Mouse (Mus musculus) MEL (cell line): ENCODE results near the gene Sap25. TPM values are rescaled to one million over a fixed set of nuclear protein-coding genes. Genes with fewer than 3 reads are reported as not detected.

ENCODE experiments used
- DNase-seq: peaks from one replicate; pipeline ENCODE4 v3.0.0; 2011; ENCODE audit warnings: low read depth, low spot score
- H3K27ac ChIP-seq: 2 replicates; pipeline ENCODE4 v1.5.1; 2012; ENCODE audit warnings: low read depth, mild to moderate bottlenecking, control low read depth, low read length, moderate library complexity; ENCODE audit not compliant: control insufficient read depth
- H3K27me3 ChIP-seq, 2 experiments: fragments of 150-350 bp in 1 of 2; sonication (generic) in 1 of 2; 2 replicates each; pipeline ENCODE4 v1.6.1; 2012; ENCODE audit warnings: low read length in 2 of 2, mild to moderate bottlenecking in 2 of 2, improper control_type of control experiment in 1 of 2, moderate library complexity in 1 of 2; ENCODE audit not compliant: insufficient read depth in 2 of 2, control insufficient read depth in 1 of 2
- H3K36me3 ChIP-seq, 2 experiments: 2 replicates each; pipeline ENCODE4 v1.6.1; 2012 to 2014; ENCODE audit warnings: low read length in 2 of 2, improper control_type of control experiment in 1 of 2, inconsistent platforms in 1 of 2, mild to moderate bottlenecking in 1 of 2; ENCODE audit not compliant: insufficient read depth in 2 of 2, control insufficient read depth in 1 of 2
- H3K4me1 ChIP-seq, 2 experiments: fragments of 150-350 bp in 1 of 2; sonication (generic) in 1 of 2; 2 replicates each; pipeline ENCODE4 v1.6.1; 2012; ENCODE audit warnings: low read length in 2 of 2, improper control_type of control experiment in 1 of 2, mild to moderate bottlenecking in 1 of 2; ENCODE audit not compliant: insufficient read depth in 2 of 2, control insufficient read depth in 1 of 2
- H3K4me3 ChIP-seq, 2 experiments: fragments of 150-350 bp in 1 of 2; sonication (generic) in 1 of 2; 2 replicates each; pipeline ENCODE4 v1.5.1; 2012; ENCODE audit warnings: low read depth in 2 of 2, low read length in 2 of 2, mild to moderate bottlenecking in 2 of 2, moderate library complexity in 2 of 2, control low read depth in 1 of 2, improper control_type of control experiment in 1 of 2; ENCODE audit not compliant: control insufficient read depth in 1 of 2, insufficient read depth in 1 of 2
- H3K79me2 ChIP-seq: 2 replicates; pipeline ENCODE4 v1.6.1; 2012; ENCODE audit warnings: mild to moderate bottlenecking, low read length, moderate library complexity; ENCODE audit not compliant: control insufficient read depth, poor library complexity, insufficient read depth
- H3K9ac ChIP-seq: 2 replicates; pipeline ENCODE4 v1.6.1; 2012; ENCODE audit warnings: low read depth, mild to moderate bottlenecking, control low read depth, low read length, moderate library complexity; ENCODE audit not compliant: control insufficient read depth, poor library complexity, severe bottlenecking
- H3K9me3 ChIP-seq: fragments of 150-350 bp; sonication (generic); replicated peaks from 2 replicates; pipeline ENCODE4 v1.6.1; 2012; ENCODE audit warnings: mild to moderate bottlenecking, low read length, improper control_type of control experiment, moderate library complexity; ENCODE audit not compliant: insufficient read depth
- CTCF ChIP-seq, 3 experiments: IDR thresholded peaks in 2 of 3; conservative IDR thresholded peaks in 1 of 3; 2 replicates each; pipeline ENCODE4 v1.5.1; 2011 to 2012; ENCODE audit warnings: low read length in 3 of 3, low read depth in 2 of 3, mild to moderate bottlenecking in 2 of 3, improper control_type of control experiment in 1 of 3, inconsistent platforms in 1 of 3, mixed read lengths in 1 of 3, moderate library complexity in 1 of 3; ENCODE audit not compliant: control insufficient read depth in 1 of 3, insufficient read depth in 1 of 3, poor library complexity in 1 of 3, severe bottlenecking in 1 of 3
- ELF1 ChIP-seq: IDR thresholded peaks from 2 replicates; pipeline ENCODE4 v1.6.1; 2014; ENCODE audit warnings: low read depth, mild to moderate bottlenecking, inconsistent platforms, low read length, improper control_type of control experiment, moderate library complexity
- GATA1 ChIP-seq: IDR thresholded peaks from 2 replicates; pipeline ENCODE4 v1.6.1; 2011; ENCODE audit warnings: low read depth, low read length, improper control_type of control experiment
- MAFK ChIP-seq: IDR thresholded peaks from 2 replicates; pipeline ENCODE4 v1.6.1; 2011; ENCODE audit warnings: low read depth, mild to moderate bottlenecking, low read length, improper control_type of control experiment, borderline replicate concordance
- MAX ChIP-seq: IDR thresholded peaks from 2 replicates; pipeline ENCODE4 v1.6.1; 2011; ENCODE audit warnings: low read length, improper control_type of control experiment
- MAZ ChIP-seq: IDR thresholded peaks from 2 replicates; pipeline ENCODE4 v1.6.1; 2012; ENCODE audit warnings: low read depth, mild to moderate bottlenecking, inconsistent platforms, low read length, improper control_type of control experiment
- MEF2A ChIP-seq: IDR thresholded peaks from 2 replicates; pipeline ENCODE4 v1.6.1; 2014; ENCODE audit warnings: low read depth, mild to moderate bottlenecking, inconsistent platforms, low read length, improper control_type of control experiment; ENCODE audit not compliant: poor library complexity, insufficient replicate concordance, severe bottlenecking; ENCODE audit errors: extremely low read depth
- MXI1 ChIP-seq: IDR thresholded peaks from 2 replicates; pipeline ENCODE4 v1.6.1; 2011; ENCODE audit warnings: mild to moderate bottlenecking, low read depth, low read length, improper control_type of control experiment
- MYB ChIP-seq: IDR thresholded peaks from 2 replicates; pipeline ENCODE4 v1.6.1; 2011; ENCODE audit warnings: mild to moderate bottlenecking, low read depth, low read length, improper control_type of control experiment
- NELFE ChIP-seq: IDR thresholded peaks from 2 replicates; pipeline ENCODE4 v1.6.1; 2011; ENCODE audit warnings: low read depth, low read length, improper control_type of control experiment
- POLR2AphosphoS2 ChIP-seq: IDR thresholded peaks from 2 replicates; pipeline ENCODE4 v1.6.1; 2011; ENCODE audit warnings: low read length, improper control_type of control experiment
- POLR2AphosphoS5 ChIP-seq: IDR thresholded peaks from 2 replicates; pipeline ENCODE4 v1.6.1; 2012; ENCODE audit warnings: low read depth, borderline replicate concordance, mild to moderate bottlenecking, inconsistent platforms, low read length, moderate library complexity, mixed read lengths
- SIN3A ChIP-seq: IDR thresholded peaks from 2 replicates; pipeline ENCODE4 v1.6.1; 2012; ENCODE audit warnings: low read length, improper control_type of control experiment, inconsistent platforms
- SMC3 ChIP-seq: IDR thresholded peaks from 2 replicates; pipeline ENCODE4 v1.6.1; 2011; ENCODE audit warnings: low read depth, low read length, improper control_type of control experiment
- TBP ChIP-seq: IDR thresholded peaks from 2 replicates; pipeline ENCODE4 v1.8.0; 2011; ENCODE audit warnings: low read depth, low read length, improper control_type of control experiment
- TCF12 ChIP-seq: IDR thresholded peaks from 2 replicates; pipeline ENCODE4 v1.6.1; 2014; ENCODE audit warnings: low read depth, mild to moderate bottlenecking, inconsistent platforms, low read length, improper control_type of control experiment, moderate library complexity
- USF1 ChIP-seq: IDR thresholded peaks from 2 replicates; pipeline ENCODE4 v1.6.1; 2014; ENCODE audit warnings: low read depth, mild to moderate bottlenecking, inconsistent platforms, low read length, improper control_type of control experiment, moderate library complexity
- ZC3H11A ChIP-seq: IDR thresholded peaks from 2 replicates; pipeline ENCODE4 v1.6.1; 2012; ENCODE audit warnings: low read depth, mild to moderate bottlenecking, inconsistent platforms, low read length, improper control_type of control experiment
- ZKSCAN1 ChIP-seq: IDR thresholded peaks from 2 replicates; pipeline ENCODE4 v1.6.1; 2012; ENCODE audit warnings: low read depth, mild to moderate bottlenecking, inconsistent platforms, low read length, improper control_type of control experiment, moderate library complexity
- ZMIZ1 ChIP-seq: IDR thresholded peaks from 2 replicates; pipeline ENCODE4 v1.6.1; 2012; ENCODE audit warnings: low read depth, mild to moderate bottlenecking, inconsistent platforms, low read length, improper control_type of control experiment, moderate library complexity
- polyA plus RNA-seq, 2 experiments: library from polyadenylated mRNA; stranded (reverse) in 1 of 2; unstranded in 1 of 2; fragments of >175 nt in 1 of 2; fragments of >200 nt in 1 of 2; gene quantifications; 2 replicates each; pipeline versions ENCODE4 v1.2.1 to v1.2.4; 2012; ENCODE audit warnings: low replicate concordance in 2 of 2, low read depth in 1 of 2; ENCODE audit not compliant: insufficient read length in 2 of 2, insufficient read depth in 1 of 2, missing spikeins in 1 of 2
- total RNA-seq: library from RNA; depleted of rRNA; stranded (reverse); fragments of 300-350 nt; gene quantifications from 2 replicates; pipeline ENCODE4 v1.2.3, GENCODE M21; 2012

Gene Sap25
- total and polyA plus RNA-seq, 3 experiments = 1.9 to 22.7 TPM; not detected in 1

DNA sequence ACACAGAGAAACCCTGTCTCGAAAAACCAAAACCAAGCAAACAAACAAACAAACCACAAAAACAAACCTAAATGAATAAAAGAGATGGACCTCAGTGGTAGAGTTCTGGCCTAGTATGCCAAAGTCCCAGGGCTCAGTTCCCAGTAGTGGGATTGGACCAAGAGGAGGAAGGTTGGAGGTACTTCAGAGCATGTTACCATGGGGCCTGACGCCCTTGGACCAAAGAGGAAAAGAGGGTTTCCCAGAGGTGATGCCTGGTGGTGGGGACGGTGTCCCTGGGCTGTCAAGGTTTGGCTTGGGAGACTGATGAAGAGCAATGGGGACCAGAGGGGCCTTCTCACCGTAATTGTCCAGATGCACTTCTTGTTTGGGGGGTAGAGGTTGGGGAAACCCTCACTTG is 31.1 kb upstream of the Sap25 start:
- H3K27me3 ChIP-seq = no peaks in the 10 kb centered on the region
- no peak overlapping the region for H3K9ac ChIP-seq
- H3K27ac ChIP-seq = no peak overlapping the region
- no peaks in the 10 kb centered on the region for H3K9me3 ChIP-seq
- H3K4me1 ChIP-seq = peaks cover 0 to under 1% of the 10 kb centered on the region in 2 experiments; a peak in 2 of 4 replicates
- no peak overlapping the region for H3K4me3 ChIP-seq
- TF ChIP-seq TBP (no peak), SMC3 (no peak), USF1 (no peak), MYB (no peak), NELFE (no peak), ELF1 (no peak), CTCF (IDR thresholded peaks at IDR 0.05 in 2 of 3, conservative IDR thresholded peaks at IDR 0.05 in 1 of 3; ENCODE audit: control insufficient read depth in 1 of 3, insufficient read depth in 1 of 3, low read depth in 2 of 3, low read length in 3 of 3, poor library complexity in 1 of 3, severe bottlenecking in 1 of 3) (no peak), GATA1 (no peak), MAZ (no peak), TCF12 (no peak), SIN3A (no peak), POLR2AphosphoS2 (no peak), ZMIZ1 (no peak), ZKSCAN1 (no peak), MXI1 (no peak), ZC3H11A (no peak), MEF2A (no peak), POLR2AphosphoS5 (no peak)
- no peaks in the 10 kb centered on the region for H3K79me2 ChIP-seq
- DNase-seq = no peak
- H3K36me3 ChIP-seq = no peaks in the 10 kb centered on the region; a peak in 1 of 4 replicates

DNA sequence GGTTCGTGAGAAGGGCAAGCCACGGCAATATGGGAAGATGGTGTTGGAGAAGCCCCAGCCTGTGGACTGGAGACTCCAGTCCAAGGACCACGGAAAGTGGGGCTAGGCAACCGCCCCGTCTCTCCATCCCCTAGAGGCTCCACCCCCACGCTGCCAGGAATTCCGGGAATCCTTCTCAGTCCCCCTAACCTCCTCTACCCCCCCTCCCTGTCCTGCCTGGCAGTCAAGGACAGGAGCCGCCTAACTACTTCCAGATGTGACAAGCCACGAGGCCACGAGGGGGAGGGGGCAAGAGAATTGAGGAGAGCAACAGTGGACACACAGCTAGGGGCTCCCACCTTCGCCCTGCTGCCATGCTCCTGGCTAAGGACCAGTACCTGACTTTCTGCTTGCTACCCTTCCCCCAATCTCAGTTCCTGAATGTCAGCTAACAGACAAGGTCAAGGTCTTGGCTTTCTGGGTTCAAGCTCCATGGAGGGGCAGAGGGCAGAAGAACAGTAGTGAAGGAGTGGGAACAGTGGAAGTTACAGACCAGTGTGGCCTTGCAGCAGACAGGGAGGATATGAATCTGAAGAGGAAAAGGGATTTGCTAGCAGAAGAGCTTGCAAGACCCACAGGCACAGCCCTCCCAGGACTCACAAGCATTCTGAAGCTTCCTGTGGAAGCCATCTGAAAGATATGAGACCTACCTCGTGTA is 30.4 kb upstream of the Sap25 start:
- Histone ChIP-seq H3K9me3 (no peaks in the 10 kb centered on the region), H3K4me1 (no peaks in the 10 kb centered on the region), H3K36me3 (no peaks in the 10 kb centered on the region)
- TF ChIP-seq SIN3A (no peak), ZMIZ1 (no peak), MAX (no peak), MAFK (no peak)
- TF ChIP-seq, all 39 proteins: peak for 0
- H3K79me2 ChIP-seq = no peaks in the 10 kb centered on the region
- H3K27ac ChIP-seq = no peak overlapping the region
- H3K9ac ChIP-seq = no peak overlapping the region
- no peak for DNase-seq
- no peak overlapping the region for H3K4me3 ChIP-seq
- no peaks in the 10 kb centered on the region for H3K27me3 ChIP-seq
